Mouse (Mus musculus) G1E (cell line): ENCODE measurements around the gene Gm20431. TPM values are rescaled to one million over a fixed set of nuclear protein-coding genes. Genes with fewer than 3 reads are reported as not detected.

ENCODE experiments used
- ATAC-seq: 2 replicates; pipeline ENCODE4 v1.8.0; 2016; ENCODE audit warnings: mild to moderate bottlenecking; ENCODE audit not compliant: insufficient number of reproducible peaks, poor library complexity, low FRiP score, severe bottlenecking; ENCODE audit errors: extremely low read depth
- DNase-seq: peaks from one replicate; pipeline ENCODE4 v3.0.0; 2012; ENCODE audit warnings: low spot score
- H3K27me3 ChIP-seq: 2 replicates; pipeline ENCODE4 v1.6.1; 2012; ENCODE audit warnings: mild to moderate bottlenecking, low read length, inconsistent platforms; ENCODE audit not compliant: insufficient read depth
- H3K36me3 ChIP-seq: replicated peaks from 2 replicates; pipeline ENCODE3; 2012; ENCODE audit warnings: mild to moderate bottlenecking, inconsistent platforms
- H3K4me1 ChIP-seq: 2 replicates; pipeline ENCODE4 v1.6.1; 2012; ENCODE audit warnings: low read depth, low read length, inconsistent platforms, mixed read lengths; ENCODE audit not compliant: insufficient read depth
- H3K4me3 ChIP-seq: 2 replicates; pipeline ENCODE4 v1.5.1; 2012; ENCODE audit warnings: low read depth, mild to moderate bottlenecking, inconsistent platforms, low read length, moderate library complexity, mixed read lengths
- H3K9me3 ChIP-seq: replicated peaks from 2 replicates; pipeline ENCODE4 v1.6.1; 2012; ENCODE audit warnings: inconsistent platforms
- CTCF ChIP-seq: IDR thresholded peaks from 2 replicates; pipeline ENCODE4 v1.5.1; 2012; ENCODE audit warnings: low read depth, low read length, inconsistent platforms, mixed read lengths
- GATA1 ChIP-seq: IDR thresholded peaks from 2 replicates; pipeline ENCODE4 v1.6.1; 2012; ENCODE audit warnings: borderline replicate concordance, low read length, inconsistent platforms, mixed read lengths
- GATA2 ChIP-seq: IDR thresholded peaks from 2 replicates; pipeline ENCODE4 v1.6.1; 2012; ENCODE audit warnings: low read depth, low read length, inconsistent platforms, borderline replicate concordance
- POLR2AphosphoS5 ChIP-seq: IDR thresholded peaks from 2 replicates; pipeline ENCODE4 v1.6.1; 2012; ENCODE audit warnings: low read depth, low read length, inconsistent platforms; ENCODE audit not compliant: insufficient replicate concordance
- TAL1 ChIP-seq: conservative IDR thresholded peaks from 2 replicates; pipeline ENCODE4 v1.6.1; 2012; ENCODE audit warnings: low read depth, low read length, inconsistent platforms, mixed read lengths
- polyA plus RNA-seq: library from polyadenylated mRNA; stranded (reverse); fragments of >175 nt; gene quantifications from 2 replicates; pipeline ENCODE4 v1.2.3, GENCODE M21; 2012
- total RNA-seq, 2 experiments: library from RNA; stranded (forward) in 1 of 2; stranded (reverse) in 1 of 2; fragments of 200-1000 nt in 1 of 2; fragments of >200 nt in 1 of 2; fragmentation: Nextera tagmentation in 1 of 2; gene quantifications; 2 replicates each; pipeline ENCODE4 v1.2.3; 2014 to 2017

Gm20431 gene
- total and polyA plus RNA-seq, 3 experiments = 0.11 to 6.2 TPM; not detected in 1

- no peak for DNase-seq
- TF ChIP-seq POLR2AphosphoS5 = no peak
- TF ChIP-seq CTCF = no peak
- no peak for TF ChIP-seq GATA1
- TF ChIP-seq TAL1 = no peak
- H3K4me1 ChIP-seq = peaks cover 44% of the 10 kb centered on the region
- no peaks in the 10 kb centered on the region for H3K9me3 ChIP-seq
- peaks cover 5% of the 10 kb centered on the region for H3K27me3 ChIP-seq
- ATAC-seq = no peak
- peaks cover 57% of the 10 kb centered on the region for H3K36me3 ChIP-seq
- H3K4me3 ChIP-seq = no peak overlapping the region
Measured at GRCm38 (mm10) chr2:167659177-167659846, 2.0 kb downstream of the Gm20431 start.

DNA sequence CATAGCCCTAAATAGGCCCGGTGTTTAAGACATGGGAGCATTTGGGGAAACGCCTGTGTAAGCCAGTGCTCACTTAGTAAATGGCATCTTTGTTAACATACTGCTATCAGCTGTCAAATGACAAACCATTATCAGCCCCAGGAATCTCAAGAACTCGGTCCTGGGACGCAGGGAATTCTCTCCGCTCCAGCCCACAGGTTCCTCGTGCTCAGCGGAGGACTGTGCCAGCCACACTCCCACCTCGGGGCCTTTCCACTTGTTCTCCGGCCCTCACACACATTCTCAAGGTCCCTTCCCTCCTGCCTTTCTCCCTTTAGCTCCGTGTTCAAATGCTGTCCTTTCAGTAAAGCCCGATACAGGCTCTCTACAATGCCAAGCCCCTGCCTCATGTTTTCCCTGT, 2.6 kb downstream of the Gm20431 start:
- DNase-seq (no peak), ATAC-seq (no peak)
- no peaks in the 10 kb centered on the region for H3K9me3 ChIP-seq
- no peak overlapping the region for H3K4me3 ChIP-seq
- peaks cover 5% of the 10 kb centered on the region for H3K27me3 ChIP-seq
- H3K36me3 ChIP-seq = peaks cover 63% of the 10 kb centered on the region
- no peak for TF ChIP-seq GATA2
- no peak for TF ChIP-seq CTCF
- TF ChIP-seq GATA1 = no peak
- no peak for TF ChIP-seq POLR2AphosphoS5
- no peak for TF ChIP-seq TAL1
- H3K4me1 ChIP-seq = peaks cover 44% of the 10 kb centered on the region

- DNase-seq (no peak), ATAC-seq (no peak)
- Histone ChIP-seq H3K9me3 (no peaks in the 10 kb centered on the region), H3K27me3 (peaks cover 3% of the 10 kb centered on the region), H3K4me1 (peaks cover 44% of the 10 kb centered on the region), H3K4me3 (no peak overlapping the region), H3K36me3 (peaks cover 71% of the 10 kb centered on the region)
- TF ChIP-seq CTCF = no peak
- no peak for TF ChIP-seq GATA2
- TF ChIP-seq POLR2AphosphoS5 = no peak
- no peak for TF ChIP-seq TAL1
- no peak for TF ChIP-seq GATA1
Measured at GRCm38 (mm10) chr2:167657973-167658372, 3.3 kb downstream of the Gm20431 start.

DNA sequence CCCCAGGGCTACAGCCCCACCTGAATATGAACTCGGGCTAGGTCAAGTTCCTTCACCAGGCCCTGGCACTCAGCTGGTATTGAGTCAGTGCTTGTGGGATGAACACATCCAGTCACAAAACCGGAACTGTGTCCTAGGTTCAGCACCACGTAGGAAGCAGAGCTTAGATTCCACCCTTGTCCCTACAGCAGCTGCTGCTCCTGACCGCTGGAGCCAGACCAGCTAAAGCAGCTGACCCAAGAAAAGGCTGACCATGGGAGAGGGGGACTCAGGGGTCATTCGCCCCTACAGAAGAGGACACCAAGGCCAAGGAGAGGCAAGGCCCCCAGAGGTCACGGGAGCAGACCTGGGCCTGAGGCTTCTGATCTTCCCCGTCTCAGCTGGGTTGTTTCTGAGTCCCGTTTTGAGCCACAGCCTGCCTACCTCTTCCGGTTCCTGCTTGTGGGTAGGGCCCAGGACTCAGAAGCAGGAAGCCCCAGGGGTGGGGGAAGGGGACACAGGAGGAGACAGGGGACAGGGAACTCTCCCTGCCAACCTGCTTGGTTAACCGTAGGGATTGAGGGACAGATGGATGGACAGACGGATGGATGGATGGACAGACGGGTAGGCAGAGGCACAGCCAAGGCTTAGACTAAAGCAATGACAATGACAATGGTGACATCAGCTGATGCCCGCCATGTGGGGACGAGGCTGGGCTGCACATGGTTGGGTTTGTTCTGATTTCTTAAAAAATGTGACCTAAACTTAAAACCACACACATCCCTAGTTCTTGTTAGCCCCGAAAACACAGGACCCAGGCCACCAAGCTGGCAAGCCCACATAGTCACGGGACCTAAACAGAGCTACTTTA, 4.4 kb downstream of the Gm20431 start:
- Histone ChIP-seq H3K36me3 (peaks cover 82% of the 10 kb centered on the region), H3K4me1 (peaks cover 35% of the 10 kb centered on the region), H3K4me3 (no peak overlapping the region), H3K27me3 (no peaks in the 10 kb centered on the region), H3K9me3 (no peaks in the 10 kb centered on the region)
- TF ChIP-seq GATA2 (no peak), GATA1 (no peak), TAL1 (no peak), POLR2AphosphoS5 (no peak), CTCF (no peak)
- ATAC-seq (no peak), DNase-seq (no peak)

DNA sequence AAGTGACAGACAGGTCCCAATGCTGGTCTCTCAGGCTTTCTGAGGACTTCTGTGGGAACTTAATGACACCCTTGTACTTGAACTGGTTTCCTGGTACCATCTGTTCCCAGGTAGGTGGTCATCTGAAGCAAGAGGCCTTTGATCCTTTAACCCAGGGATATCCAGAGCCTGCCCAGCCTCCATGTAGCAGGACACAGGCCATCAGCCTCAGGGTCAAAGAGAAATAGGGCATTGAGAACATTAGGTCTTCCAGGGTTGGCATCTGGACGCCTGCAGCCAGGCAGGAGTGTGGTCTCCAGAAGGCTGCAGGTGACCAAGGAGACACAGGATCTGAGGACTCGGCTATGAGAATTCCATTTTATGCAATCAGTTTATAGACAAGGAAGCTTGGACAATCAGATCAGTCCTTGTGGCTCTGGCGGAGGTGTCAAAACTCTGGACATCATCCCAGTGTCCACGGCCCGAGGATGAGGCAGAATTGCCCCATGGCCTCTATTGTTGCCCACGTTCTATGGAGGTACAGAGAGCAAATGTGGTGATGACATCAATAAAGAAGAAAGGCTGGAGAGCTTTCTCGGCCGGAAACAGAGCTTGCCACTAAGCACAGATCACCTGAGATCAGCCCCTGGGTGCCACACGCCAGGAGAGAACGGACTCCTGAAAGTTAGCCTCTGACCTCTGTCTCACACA, 6.2 kb downstream of the Gm20431 start:
- ATAC-seq = no peak
- peaks cover 97% of the 10 kb centered on the region for H3K36me3 ChIP-seq
- no peak for TF ChIP-seq TAL1
- no peak for TF ChIP-seq GATA2
- TF ChIP-seq POLR2AphosphoS5 = no peak
- no peak for TF ChIP-seq CTCF
- no peak for TF ChIP-seq GATA1
- H3K27me3 ChIP-seq = no peaks in the 10 kb centered on the region
- H3K9me3 ChIP-seq = no peaks in the 10 kb centered on the region
- DNase-seq = no peak
- peaks cover 21% of the 10 kb centered on the region for H3K4me1 ChIP-seq
- no peak overlapping the region for H3K4me3 ChIP-seq

DNA sequence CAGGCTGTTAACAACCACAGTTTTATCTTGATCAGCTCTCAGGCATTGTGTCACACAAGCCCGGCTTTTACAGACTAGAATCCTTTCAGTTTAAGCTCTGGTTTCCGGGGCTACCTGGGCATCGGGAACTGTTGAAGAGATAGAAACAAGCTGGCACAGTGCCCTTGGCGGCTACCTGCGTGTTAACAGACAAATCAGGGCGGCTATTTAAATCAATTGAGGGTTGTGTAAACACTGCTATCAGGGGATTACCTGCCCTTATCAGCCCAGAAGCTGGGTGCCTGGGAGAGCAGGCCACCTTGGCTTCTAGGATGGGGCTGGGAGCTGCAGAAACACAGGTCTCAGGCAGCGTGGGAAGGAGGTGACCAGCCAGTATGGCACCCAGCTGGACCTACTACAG, 8.6 kb downstream of the Gm20431 start:
- no peak overlapping the region for H3K4me3 ChIP-seq
- H3K4me1 ChIP-seq = peaks cover 6% of the 10 kb centered on the region
- H3K27me3 ChIP-seq = no peaks in the 10 kb centered on the region
- DNase-seq (no peak), ATAC-seq (no peak)
- H3K36me3 ChIP-seq = peaks cover 96% of the 10 kb centered on the region
- H3K9me3 ChIP-seq = no peaks in the 10 kb centered on the region
- TF ChIP-seq POLR2AphosphoS5 = no peak
- no peak for TF ChIP-seq GATA2
- no peak for TF ChIP-seq CTCF
- TF ChIP-seq GATA1 = no peak
- TF ChIP-seq TAL1 = no peak
